Mouse (Mus musculus) MEL (cell line): Measurements from ENCODE around the gene Pou2af1. TPM values are rescaled to one million over a fixed set of nuclear protein-coding genes. Genes with fewer than 3 reads are reported as not detected.

Source experiments
- DNase-seq: peaks from one replicate; pipeline ENCODE4 v3.0.0; 2011; ENCODE audit warnings: low read depth, low spot score
- H3K27ac ChIP-seq: 2 replicates; pipeline ENCODE4 v1.5.1; 2012; ENCODE audit warnings: low read depth, mild to moderate bottlenecking, control low read depth, low read length, moderate library complexity; ENCODE audit not compliant: control insufficient read depth
- H3K27me3 ChIP-seq, 2 experiments: fragments of 150-350 bp in 1 of 2; sonication (generic) in 1 of 2; 2 replicates each; pipeline ENCODE4 v1.6.1; 2012; ENCODE audit warnings: low read length in 2 of 2, mild to moderate bottlenecking in 2 of 2, improper control_type of control experiment in 1 of 2, moderate library complexity in 1 of 2; ENCODE audit not compliant: insufficient read depth in 2 of 2, control insufficient read depth in 1 of 2
- H3K36me3 ChIP-seq, 2 experiments: 2 replicates each; pipeline ENCODE4 v1.6.1; 2012 to 2014; ENCODE audit warnings: low read length in 2 of 2, improper control_type of control experiment in 1 of 2, inconsistent platforms in 1 of 2, mild to moderate bottlenecking in 1 of 2; ENCODE audit not compliant: insufficient read depth in 2 of 2, control insufficient read depth in 1 of 2
- H3K4me1 ChIP-seq, 2 experiments: fragments of 150-350 bp in 1 of 2; sonication (generic) in 1 of 2; 2 replicates each; pipeline ENCODE4 v1.6.1; 2012; ENCODE audit warnings: low read length in 2 of 2, improper control_type of control experiment in 1 of 2, mild to moderate bottlenecking in 1 of 2; ENCODE audit not compliant: insufficient read depth in 2 of 2, control insufficient read depth in 1 of 2
- H3K4me3 ChIP-seq, 2 experiments: fragments of 150-350 bp in 1 of 2; sonication (generic) in 1 of 2; 2 replicates each; pipeline ENCODE4 v1.5.1; 2012; ENCODE audit warnings: low read depth in 2 of 2, low read length in 2 of 2, mild to moderate bottlenecking in 2 of 2, moderate library complexity in 2 of 2, control low read depth in 1 of 2, improper control_type of control experiment in 1 of 2; ENCODE audit not compliant: control insufficient read depth in 1 of 2, insufficient read depth in 1 of 2
- H3K79me2 ChIP-seq: 2 replicates; pipeline ENCODE4 v1.6.1; 2012; ENCODE audit warnings: mild to moderate bottlenecking, low read length, moderate library complexity; ENCODE audit not compliant: control insufficient read depth, poor library complexity, insufficient read depth
- H3K9ac ChIP-seq: 2 replicates; pipeline ENCODE4 v1.6.1; 2012; ENCODE audit warnings: low read depth, mild to moderate bottlenecking, control low read depth, low read length, moderate library complexity; ENCODE audit not compliant: control insufficient read depth, poor library complexity, severe bottlenecking
- H3K9me3 ChIP-seq: fragments of 150-350 bp; sonication (generic); replicated peaks from 2 replicates; pipeline ENCODE4 v1.6.1; 2012; ENCODE audit warnings: mild to moderate bottlenecking, low read length, improper control_type of control experiment, moderate library complexity; ENCODE audit not compliant: insufficient read depth
- CHD1 ChIP-seq: IDR thresholded peaks from 2 replicates; pipeline ENCODE4 v1.6.1; 2012; ENCODE audit warnings: low read depth, mild to moderate bottlenecking, inconsistent platforms, low read length, improper control_type of control experiment
- CHD2 ChIP-seq: IDR thresholded peaks from 2 replicates; pipeline ENCODE4 v1.6.1; 2011; ENCODE audit warnings: low read length, improper control_type of control experiment
- CTCF ChIP-seq, 3 experiments: IDR thresholded peaks in 2 of 3; conservative IDR thresholded peaks in 1 of 3; 2 replicates each; pipeline ENCODE4 v1.5.1; 2011 to 2012; ENCODE audit warnings: low read length in 3 of 3, low read depth in 2 of 3, mild to moderate bottlenecking in 2 of 3, improper control_type of control experiment in 1 of 3, inconsistent platforms in 1 of 3, mixed read lengths in 1 of 3, moderate library complexity in 1 of 3; ENCODE audit not compliant: control insufficient read depth in 1 of 3, insufficient read depth in 1 of 3, poor library complexity in 1 of 3, severe bottlenecking in 1 of 3
- ELF1 ChIP-seq: IDR thresholded peaks from 2 replicates; pipeline ENCODE4 v1.6.1; 2014; ENCODE audit warnings: low read depth, mild to moderate bottlenecking, inconsistent platforms, low read length, improper control_type of control experiment, moderate library complexity
- EP300 ChIP-seq, 2 experiments: IDR thresholded peaks; 2 replicates each; pipeline ENCODE4 v1.6.1; 2011; ENCODE audit warnings: improper control_type of control experiment in 2 of 2, low read length in 2 of 2, low read depth in 1 of 2, mild to moderate bottlenecking in 1 of 2
- ETS1 ChIP-seq: IDR thresholded peaks from 2 replicates; pipeline ENCODE4 v1.6.1; 2012; ENCODE audit warnings: low read depth, mild to moderate bottlenecking, inconsistent platforms, low read length, improper control_type of control experiment, moderate library complexity
- GABPA ChIP-seq: IDR thresholded peaks from 2 replicates; pipeline ENCODE4 v1.6.1; 2012; ENCODE audit warnings: low read depth, mild to moderate bottlenecking, inconsistent platforms, low read length, improper control_type of control experiment, moderate library complexity
- GATA1 ChIP-seq: IDR thresholded peaks from 2 replicates; pipeline ENCODE4 v1.6.1; 2011; ENCODE audit warnings: low read depth, low read length, improper control_type of control experiment
- HCFC1 ChIP-seq: IDR thresholded peaks from 2 replicates; pipeline ENCODE4 v1.6.1; 2012; ENCODE audit warnings: low read depth, mild to moderate bottlenecking, inconsistent platforms, low read length, improper control_type of control experiment, moderate library complexity
- KAT2A ChIP-seq: conservative IDR thresholded peaks from 2 replicates; pipeline ENCODE4 v1.6.1; 2012; ENCODE audit warnings: low read depth, low read length, improper control_type of control experiment, inconsistent platforms
- MAFK ChIP-seq: IDR thresholded peaks from 2 replicates; pipeline ENCODE4 v1.6.1; 2011; ENCODE audit warnings: low read depth, mild to moderate bottlenecking, low read length, improper control_type of control experiment, borderline replicate concordance
- MAX ChIP-seq: IDR thresholded peaks from 2 replicates; pipeline ENCODE4 v1.6.1; 2011; ENCODE audit warnings: low read length, improper control_type of control experiment
- MAZ ChIP-seq: IDR thresholded peaks from 2 replicates; pipeline ENCODE4 v1.6.1; 2012; ENCODE audit warnings: low read depth, mild to moderate bottlenecking, inconsistent platforms, low read length, improper control_type of control experiment
- MYB ChIP-seq: IDR thresholded peaks from 2 replicates; pipeline ENCODE4 v1.6.1; 2011; ENCODE audit warnings: mild to moderate bottlenecking, low read depth, low read length, improper control_type of control experiment
- NRF1 ChIP-seq: IDR thresholded peaks from 2 replicates; pipeline ENCODE4 v1.6.1; 2014; ENCODE audit warnings: low read depth, mild to moderate bottlenecking, inconsistent platforms, low read length, improper control_type of control experiment, moderate library complexity; ENCODE audit not compliant: poor library complexity, insufficient read depth, severe bottlenecking
- POLR2AphosphoS2 ChIP-seq: IDR thresholded peaks from 2 replicates; pipeline ENCODE4 v1.6.1; 2011; ENCODE audit warnings: low read length, improper control_type of control experiment
- POLR2AphosphoS5 ChIP-seq: IDR thresholded peaks from 2 replicates; pipeline ENCODE4 v1.6.1; 2012; ENCODE audit warnings: low read depth, borderline replicate concordance, mild to moderate bottlenecking, inconsistent platforms, low read length, moderate library complexity, mixed read lengths
- RAD21 ChIP-seq: IDR thresholded peaks from 2 replicates; pipeline ENCODE4 v1.6.1; 2011; ENCODE audit warnings: mild to moderate bottlenecking, low read depth, low read length, improper control_type of control experiment
- SMC3 ChIP-seq: IDR thresholded peaks from 2 replicates; pipeline ENCODE4 v1.6.1; 2011; ENCODE audit warnings: low read depth, low read length, improper control_type of control experiment
- TAL1 ChIP-seq: IDR thresholded peaks from 2 replicates; pipeline ENCODE4 v1.6.1; 2012; ENCODE audit warnings: mild to moderate bottlenecking, inconsistent platforms, low read length, moderate library complexity, mixed read lengths
- TBP ChIP-seq: IDR thresholded peaks from 2 replicates; pipeline ENCODE4 v1.8.0; 2011; ENCODE audit warnings: low read depth, low read length, improper control_type of control experiment
- UBTF ChIP-seq: IDR thresholded peaks from 2 replicates; pipeline ENCODE4 v1.6.1; 2012; ENCODE audit warnings: low read depth, mild to moderate bottlenecking, inconsistent platforms, low read length, improper control_type of control experiment, moderate library complexity, borderline replicate concordance; ENCODE audit not compliant: insufficient read depth
- USF1 ChIP-seq: IDR thresholded peaks from 2 replicates; pipeline ENCODE4 v1.6.1; 2014; ENCODE audit warnings: low read depth, mild to moderate bottlenecking, inconsistent platforms, low read length, improper control_type of control experiment, moderate library complexity
- ZKSCAN1 ChIP-seq: IDR thresholded peaks from 2 replicates; pipeline ENCODE4 v1.6.1; 2012; ENCODE audit warnings: low read depth, mild to moderate bottlenecking, inconsistent platforms, low read length, improper control_type of control experiment, moderate library complexity
- ZMIZ1 ChIP-seq: IDR thresholded peaks from 2 replicates; pipeline ENCODE4 v1.6.1; 2012; ENCODE audit warnings: low read depth, mild to moderate bottlenecking, inconsistent platforms, low read length, improper control_type of control experiment, moderate library complexity
- polyA plus RNA-seq, 2 experiments: library from polyadenylated mRNA; stranded (reverse) in 1 of 2; unstranded in 1 of 2; fragments of >175 nt in 1 of 2; fragments of >200 nt in 1 of 2; gene quantifications; 2 replicates each; pipeline versions ENCODE4 v1.2.1 to v1.2.4; 2012; ENCODE audit warnings: low replicate concordance in 2 of 2, low read depth in 1 of 2; ENCODE audit not compliant: insufficient read length in 2 of 2, insufficient read depth in 1 of 2, missing spikeins in 1 of 2
- total RNA-seq: library from RNA; depleted of rRNA; stranded (reverse); fragments of 300-350 nt; gene quantifications from 2 replicates; pipeline ENCODE4 v1.2.3, GENCODE M21; 2012

The Pou2af1 gene
- total and polyA plus RNA-seq, 3 experiments = not detected

DNA sequence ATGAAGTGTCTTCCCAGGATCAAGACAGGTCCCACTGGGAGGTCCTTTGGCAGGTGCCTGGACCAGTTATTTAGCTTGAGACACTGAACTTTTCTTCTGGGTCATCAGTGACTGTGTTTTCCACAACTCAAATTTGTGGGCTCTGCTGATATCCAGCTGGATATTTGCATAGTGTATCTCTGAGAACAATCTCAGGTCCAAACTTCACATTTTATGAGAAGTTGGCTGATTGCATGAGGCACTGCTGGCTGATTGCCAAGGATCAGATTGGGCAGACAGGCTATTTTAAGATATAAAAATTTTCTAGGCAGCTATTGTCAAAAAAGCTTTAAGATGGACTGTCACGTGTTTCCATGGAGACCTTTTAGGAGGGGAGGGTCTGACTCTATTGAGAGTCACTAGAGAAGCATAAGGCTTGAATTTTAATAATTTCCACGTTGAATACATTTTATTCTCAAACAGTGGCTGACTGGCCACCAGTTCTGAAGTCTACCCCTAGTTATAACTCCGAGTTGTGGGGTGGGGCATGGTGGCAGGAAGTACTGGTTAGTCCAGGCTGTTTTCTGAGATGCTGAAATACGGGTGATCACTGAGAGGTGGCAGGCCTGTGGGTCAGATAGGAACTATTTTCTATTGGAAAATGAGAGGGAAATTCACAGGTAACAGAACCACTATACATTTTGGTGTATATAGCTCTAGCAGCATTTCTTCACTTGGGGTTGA lies 43.4 kb downstream of the Pou2af1 start:
- no peaks in the 10 kb centered on the region for H3K4me1 ChIP-seq
- H3K4me3 ChIP-seq = no peak overlapping the region
- H3K27ac ChIP-seq = no peak overlapping the region
- no peaks in the 10 kb centered on the region for H3K79me2 ChIP-seq
- no peak overlapping the region for H3K9ac ChIP-seq
- H3K27me3 ChIP-seq = peaks cover 0 to 1% of the 10 kb centered on the region in 2 experiments
- H3K36me3 ChIP-seq = no peaks in the 10 kb centered on the region
- TF ChIP-seq POLR2AphosphoS5 = no peak
- TF ChIP-seq USF1 = no peak
- no peak for TF ChIP-seq GATA1
- TF ChIP-seq POLR2AphosphoS2 = no peak
- no peak for TF ChIP-seq HCFC1
- no peak for DNase-seq
- H3K9me3 ChIP-seq = no peaks in the 10 kb centered on the region

DNA sequence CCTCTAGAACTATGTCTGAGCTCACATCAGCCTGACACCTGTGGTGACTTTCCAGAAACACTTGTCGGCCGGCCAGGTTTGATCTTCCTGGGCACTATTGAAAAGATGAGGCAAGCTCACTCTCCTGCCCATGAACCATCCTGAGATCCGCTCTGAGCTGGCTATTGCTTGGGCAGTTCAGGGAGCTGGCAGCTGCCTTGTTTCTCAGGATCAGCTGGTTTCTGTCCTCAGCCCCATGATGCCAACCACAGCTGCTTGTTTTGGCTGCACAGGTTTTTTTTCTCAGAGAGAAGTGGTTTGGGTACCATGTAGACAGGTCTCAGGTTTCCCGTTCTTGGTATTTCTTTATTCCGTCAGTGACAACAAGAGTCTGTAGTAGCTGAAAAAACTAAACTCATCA lies 44.9 kb downstream of the Pou2af1 start:
- peaks cover 0 to 1% of the 10 kb centered on the region in 2 experiments for H3K27me3 ChIP-seq
- no peak overlapping the region for H3K4me3 ChIP-seq
- H3K36me3 ChIP-seq = no peaks in the 10 kb centered on the region
- TF ChIP-seq HCFC1 (no peak), POLR2AphosphoS2 (no peak), ZMIZ1 (no peak), ETS1 (no peak), NRF1 (no peak), MAZ (no peak), CHD1 (no peak), MAX (no peak), SMC3 (no peak)
- H3K4me1 ChIP-seq = no peaks in the 10 kb centered on the region
- H3K79me2 ChIP-seq = no peaks in the 10 kb centered on the region
- H3K9me3 ChIP-seq = no peaks in the 10 kb centered on the region
- H3K9ac ChIP-seq = no peak overlapping the region
- H3K27ac ChIP-seq = no peak overlapping the region
- DNase-seq = no peak

DNA sequence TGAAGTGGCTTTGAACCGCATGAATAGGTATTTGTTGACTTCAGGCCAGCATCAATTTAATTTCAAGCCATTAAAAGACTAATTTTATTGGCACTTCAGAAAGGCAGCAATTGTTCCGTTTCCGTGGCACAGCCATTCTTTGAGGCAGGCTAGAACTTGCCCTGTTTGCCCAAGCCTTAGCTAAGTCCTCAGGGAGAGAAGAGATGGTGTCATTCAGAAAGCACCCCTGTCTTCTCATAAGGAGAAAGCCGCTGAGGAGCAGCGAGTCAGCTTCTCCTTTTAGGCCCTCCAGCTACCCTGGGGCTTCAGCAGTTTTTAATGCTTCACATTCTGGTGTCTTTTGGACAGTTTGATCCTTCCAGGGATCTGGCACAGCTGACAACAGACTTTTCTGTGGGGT lies 55.3 kb downstream of the Pou2af1 start:
- TF ChIP-seq MYB = no peak
- TF ChIP-seq UBTF = no peak
- TF ChIP-seq MAFK = no peak
- no peak for TF ChIP-seq TAL1
- no peak for TF ChIP-seq EP300 (IDR thresholded peaks at IDR 0.05; ENCODE audit: low read depth in 1 of 2, low read length in 2 of 2)
- TF ChIP-seq GABPA = no peak
- TF ChIP-seq CTCF (IDR thresholded peaks at IDR 0.05 in 2 of 3, conservative IDR thresholded peaks at IDR 0.05 in 1 of 3; ENCODE audit: control insufficient read depth in 1 of 3, insufficient read depth in 1 of 3, low read depth in 2 of 3, low read length in 3 of 3, poor library complexity in 1 of 3, severe bottlenecking in 1 of 3) = no peak
- TF ChIP-seq RAD21 = no peak
- no peak for TF ChIP-seq TBP
- no peak for TF ChIP-seq KAT2A
- TF ChIP-seq CHD2 = no peak
- TF ChIP-seq POLR2AphosphoS2 = no peak
- no peak for TF ChIP-seq ZKSCAN1
- TF ChIP-seq POLR2AphosphoS5 = no peak
- no peak for TF ChIP-seq ELF1
- peaks cover 13 to 15% of the 10 kb centered on the region in 2 experiments for H3K27me3 ChIP-seq
- no peak overlapping the region for H3K4me3 ChIP-seq
- no peaks in the 10 kb centered on the region for H3K36me3 ChIP-seq
- no peak overlapping the region for H3K27ac ChIP-seq
- no peaks in the 10 kb centered on the region for H3K4me1 ChIP-seq
- no peak overlapping the region for H3K9ac ChIP-seq
- no peaks in the 10 kb centered on the region for H3K9me3 ChIP-seq
- no peak for DNase-seq
- H3K79me2 ChIP-seq = no peaks in the 10 kb centered on the region
